Mouse (Mus musculus): ENCODE data around the gene Nfasc. TPM values are rescaled to one million over a fixed set of nuclear protein-coding genes. Genes with fewer than 3 reads are reported as not detected.

Gene Nfasc
- polyA plus RNA-seq (2012; rRNA removed) = 0.43 and 0.49 TPM in 2 replicates

- H3K27me3 ChIP-seq (ENCODE audit: control insufficient read depth, insufficient read depth, low read length) = no peaks in the 10 kb centered on the region
- H3K36me3 ChIP-seq (ENCODE audit: control insufficient read depth, insufficient read depth, low read length) = no peaks in the 10 kb centered on the region
- H3K4me3 ChIP-seq (ENCODE audit: control insufficient read depth, low read depth, low read length) = peak within 1 kb of the TSS; percentile 63
- no peak within 1 kb of the TSS for H3K27ac ChIP-seq (ENCODE audit: control insufficient read depth, insufficient read depth, low read depth, low read length)
- peaks cover 2% of the 10 kb centered on the region for H3K4me1 ChIP-seq (ENCODE audit: control insufficient read depth, insufficient read depth, low read length)
- no peak for TF ChIP-seq CTCF (IDR thresholded peaks at IDR 0.05; ENCODE audit: control insufficient read depth, insufficient read depth, insufficient replicate concordance, low read depth, low read length)
- TF ChIP-seq POLR2A (IDR thresholded peaks at IDR 0.05; ENCODE audit: control insufficient read depth, low read depth, low read length) = no peak
Observed at GRCm38 (mm10) chr1:132741175-132741997, at the start of gene Nfasc. Nfasc (minus strand) TSS chr1:132741797.

- Histone ChIP-seq H3K4me3 (ENCODE audit: control insufficient read depth, low read depth, low read length) (no peak overlapping the region), H3K27me3 (ENCODE audit: control insufficient read depth, insufficient read depth, low read length) (no peaks in the 10 kb centered on the region), H3K27ac (ENCODE audit: control insufficient read depth, insufficient read depth, low read depth, low read length) (no peak overlapping the region), H3K36me3 (ENCODE audit: control insufficient read depth, insufficient read depth, low read length) (no peaks in the 10 kb centered on the region), H3K4me1 (ENCODE audit: control insufficient read depth, insufficient read depth, low read length) (no peaks in the 10 kb centered on the region)
- TF ChIP-seq CTCF (IDR thresholded peaks at IDR 0.05; ENCODE audit: control insufficient read depth, insufficient read depth, insufficient replicate concordance, low read depth, low read length) = no peak
- no peak for TF ChIP-seq POLR2A (IDR thresholded peaks at IDR 0.05; ENCODE audit: control insufficient read depth, low read depth, low read length)
Observed at GRCm38 (mm10) chr1:132791049-132791448, 49.5 kb upstream of the Nfasc start.

GRCm38 (mm10) chr1:132786866-132787265 is 45.3 kb upstream of the Nfasc start:
- Histone ChIP-seq H3K27me3 (ENCODE audit: control insufficient read depth, insufficient read depth, low read length) (no peaks in the 10 kb centered on the region), H3K36me3 (ENCODE audit: control insufficient read depth, insufficient read depth, low read length) (no peaks in the 10 kb centered on the region), H3K4me1 (ENCODE audit: control insufficient read depth, insufficient read depth, low read length) (no peaks in the 10 kb centered on the region), H3K4me3 (ENCODE audit: control insufficient read depth, low read depth, low read length) (no peak overlapping the region), H3K27ac (ENCODE audit: control insufficient read depth, insufficient read depth, low read depth, low read length) (no peak overlapping the region)
- TF ChIP-seq POLR2A (IDR thresholded peaks at IDR 0.05; ENCODE audit: control insufficient read depth, low read depth, low read length) = no peak
- no peak for TF ChIP-seq CTCF (IDR thresholded peaks at IDR 0.05; ENCODE audit: control insufficient read depth, insufficient read depth, insufficient replicate concordance, low read depth, low read length)

GRCm38 (mm10) chr1:132781607-132782445 is 40.2 kb upstream of the Nfasc start:
- TF ChIP-seq POLR2A (IDR thresholded peaks at IDR 0.05; ENCODE audit: control insufficient read depth, low read depth, low read length) (no peak), CTCF (IDR thresholded peaks at IDR 0.05; ENCODE audit: control insufficient read depth, insufficient read depth, insufficient replicate concordance, low read depth, low read length) (no peak)
- H3K36me3 ChIP-seq (ENCODE audit: control insufficient read depth, insufficient read depth, low read length) = no peaks in the 10 kb centered on the region

GRCm38 (mm10) chr1:132780961-132781360 is 39.4 kb upstream of the Nfasc start:
- no peak for TF ChIP-seq POLR2A (IDR thresholded peaks at IDR 0.05; ENCODE audit: control insufficient read depth, low read depth, low read length)
- no peak for TF ChIP-seq CTCF (IDR thresholded peaks at IDR 0.05; ENCODE audit: control insufficient read depth, insufficient read depth, insufficient replicate concordance, low read depth, low read length)

More at GRCm38 (mm10) chr1:132781607-132782445, 40.2 kb upstream of the Nfasc start:
- no peak overlapping the region for H3K27ac ChIP-seq (ENCODE audit: control insufficient read depth, insufficient read depth, low read depth, low read length)
- no peaks in the 10 kb centered on the region for H3K27me3 ChIP-seq (ENCODE audit: control insufficient read depth, insufficient read depth, low read length)
- no peaks in the 10 kb centered on the region for H3K4me1 ChIP-seq (ENCODE audit: control insufficient read depth, insufficient read depth, low read length)
- H3K4me3 ChIP-seq (ENCODE audit: control insufficient read depth, low read depth, low read length) = no peak overlapping the region

GRCm38 (mm10) chr1:132780254-132780653 is 38.7 kb upstream of the Nfasc start:
- Histone ChIP-seq H3K4me1 (ENCODE audit: control insufficient read depth, insufficient read depth, low read length) (no peaks in the 10 kb centered on the region), H3K36me3 (ENCODE audit: control insufficient read depth, insufficient read depth, low read length) (no peaks in the 10 kb centered on the region), H3K27ac (ENCODE audit: control insufficient read depth, insufficient read depth, low read depth, low read length) (no peak overlapping the region), H3K27me3 (ENCODE audit: control insufficient read depth, insufficient read depth, low read length) (no peaks in the 10 kb centered on the region), H3K4me3 (ENCODE audit: control insufficient read depth, low read depth, low read length) (no peak overlapping the region)
- TF ChIP-seq CTCF (IDR thresholded peaks at IDR 0.05; ENCODE audit: control insufficient read depth, insufficient read depth, insufficient replicate concordance, low read depth, low read length) = no peak
- TF ChIP-seq POLR2A (IDR thresholded peaks at IDR 0.05; ENCODE audit: control insufficient read depth, low read depth, low read length) = no peak

More at GRCm38 (mm10) chr1:132780961-132781360, 39.4 kb upstream of the Nfasc start:
- H3K36me3 ChIP-seq (ENCODE audit: control insufficient read depth, insufficient read depth, low read length) = no peaks in the 10 kb centered on the region
- no peaks in the 10 kb centered on the region for H3K4me1 ChIP-seq (ENCODE audit: control insufficient read depth, insufficient read depth, low read length)
- no peak overlapping the region for H3K4me3 ChIP-seq (ENCODE audit: control insufficient read depth, low read depth, low read length)
- H3K27ac ChIP-seq (ENCODE audit: control insufficient read depth, insufficient read depth, low read depth, low read length) = no peak overlapping the region
- H3K27me3 ChIP-seq (ENCODE audit: control insufficient read depth, insufficient read depth, low read length) = no peaks in the 10 kb centered on the region

GRCm38 (mm10) chr1:132774959-132775358 is 33.4 kb upstream of the Nfasc start:
- H3K27ac ChIP-seq (ENCODE audit: control insufficient read depth, insufficient read depth, low read depth, low read length) = no peak overlapping the region
- H3K27me3 ChIP-seq (ENCODE audit: control insufficient read depth, insufficient read depth, low read length) = no peaks in the 10 kb centered on the region
- H3K4me1 ChIP-seq (ENCODE audit: control insufficient read depth, insufficient read depth, low read length) = no peaks in the 10 kb centered on the region
- H3K36me3 ChIP-seq (ENCODE audit: control insufficient read depth, insufficient read depth, low read length) = no peaks in the 10 kb centered on the region
- H3K4me3 ChIP-seq (ENCODE audit: control insufficient read depth, low read depth, low read length) = no peak overlapping the region
- TF ChIP-seq CTCF (IDR thresholded peaks at IDR 0.05; ENCODE audit: control insufficient read depth, insufficient read depth, insufficient replicate concordance, low read depth, low read length) (no peak), POLR2A (IDR thresholded peaks at IDR 0.05; ENCODE audit: control insufficient read depth, low read depth, low read length) (no peak)
